Mouse (Mus musculus) cerebellum, adult 2 months (tissue): ENCODE results near the gene Scg5. TPM values are rescaled to one million over a fixed set of nuclear protein-coding genes. Genes with fewer than 3 reads are reported as not detected.

Source experiments
- DNase-seq, 2 experiments: peaks; one replicate each; pipeline ENCODE4 v3.0.0; 2021
- H3K27ac ChIP-seq: fragments of 200-500 bp; 2 replicates; pipeline ENCODE4 v1.5.1; 2012; ENCODE audit warnings: low read length, control low read depth, inconsistent platforms; ENCODE audit not compliant: insufficient read depth
- H3K27me3 ChIP-seq: fragments of 200-500 bp; 2 replicates; pipeline ENCODE4 v1.6.1; 2012; ENCODE audit warnings: inconsistent platforms, mild to moderate bottlenecking, low read length, moderate library complexity; ENCODE audit not compliant: control insufficient read depth, insufficient read depth
- H3K4me1 ChIP-seq: fragments of 200-500 bp; 2 replicates; pipeline ENCODE4 v1.6.1; 2011; ENCODE audit warnings: low read length; ENCODE audit not compliant: control insufficient read depth, insufficient read depth
- H3K4me3 ChIP-seq: fragments of 200-500 bp; replicated peaks from 2 replicates; pipeline ENCODE3; 2011; ENCODE audit warnings: mild to moderate bottlenecking, low read depth, low read length, control low read depth; ENCODE audit not compliant: insufficient read depth
- CTCF ChIP-seq: fragments of 200-500 bp; IDR thresholded peaks from 2 replicates; pipeline ENCODE4 v1.5.1; 2011; ENCODE audit warnings: low read depth, mild to moderate bottlenecking, control low read depth, low read length, moderate library complexity, borderline replicate concordance; ENCODE audit not compliant: insufficient read depth
- POLR2A ChIP-seq: fragments of 200-500 bp; IDR thresholded peaks from 2 replicates; pipeline ENCODE4 v1.6.1; 2011; ENCODE audit warnings: low read length, control low read depth, borderline replicate concordance; ENCODE audit not compliant: insufficient read depth
- WGBS: fragments of 180-500 bp; shearing (Covaris S2); methylation state at CpG from one replicate; pipeline ENCODE4 v1.1.7; 2018; 5-methylcytosine and 5-hydroxymethylcytosine counted together
- polyA plus RNA-seq: library from polyadenylated mRNA; depleted of rRNA; stranded (reverse); fragments of >200 nt; gene quantifications from 2 replicates; pipeline ENCODE4 v1.2.3, GENCODE M21; 2012; rRNA removed

Scg5 gene
- 331 and 341 TPM in 2 replicates for polyA plus RNA-seq

DNA sequence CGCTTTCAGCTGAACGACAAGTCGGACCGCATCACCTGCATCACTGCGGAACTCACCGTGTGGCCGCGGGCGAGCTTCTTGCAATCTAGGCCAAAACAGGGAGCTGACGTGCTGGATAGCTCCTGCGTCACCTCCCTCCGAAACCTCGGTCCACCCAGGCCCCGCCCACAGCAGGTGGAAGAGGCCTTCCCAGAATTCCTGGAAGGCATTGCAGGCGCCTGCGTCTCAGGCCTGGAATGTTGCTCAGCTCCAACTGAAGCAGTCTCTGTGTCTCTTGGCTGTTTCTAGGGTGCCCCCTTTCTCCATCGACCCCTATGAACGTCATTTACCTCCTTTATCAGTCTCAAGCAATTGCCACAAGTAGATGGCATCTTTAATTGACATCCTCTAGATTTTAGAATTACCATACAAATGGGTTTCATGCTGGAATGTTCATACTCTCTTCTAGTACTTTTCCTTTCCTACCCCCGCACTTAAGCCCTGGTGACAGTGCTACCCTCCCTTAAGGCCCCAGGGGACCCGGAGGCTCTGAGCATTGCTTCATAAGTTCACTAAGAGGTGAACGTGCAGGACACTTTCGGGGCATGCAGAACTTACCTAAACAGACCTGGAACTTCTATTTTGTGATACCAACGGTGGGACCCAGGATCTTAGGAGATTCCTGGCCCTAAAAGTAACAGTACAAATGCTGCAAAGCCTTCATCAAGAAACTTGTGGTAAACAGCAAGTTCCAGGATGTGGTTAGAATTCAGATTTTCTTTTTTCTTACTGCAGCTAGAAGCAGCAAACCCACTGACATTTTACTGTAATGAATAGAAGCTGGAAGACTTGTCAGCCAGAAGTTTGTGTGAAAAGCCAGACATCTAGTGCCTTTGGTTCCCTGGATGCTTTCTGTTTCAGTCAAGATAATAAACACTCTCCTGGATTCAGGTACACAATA, at the start of gene Scg5:
Scg5 (minus strand) TSS at position 179 of the 940 bp plus-strand sequence.
- Histone ChIP-seq H3K27me3 (no peaks in the 10 kb centered on the region), H3K4me1 (peaks cover 18% of the 10 kb centered on the region; the same call in 1 of the 2 replicates), H3K4me3 (peak within 1 kb of the TSS; percentile 92), H3K27ac (peak within 1 kb of the TSS; percentile 76)
- 8% methylated on average over 23 of the region's 23 CpGs for WGBS
- TF ChIP-seq POLR2A, result peak; percentile 95
- no peak for TF ChIP-seq CTCF
- peak; percentile 94 to 96 for DNase-seq

DNA sequence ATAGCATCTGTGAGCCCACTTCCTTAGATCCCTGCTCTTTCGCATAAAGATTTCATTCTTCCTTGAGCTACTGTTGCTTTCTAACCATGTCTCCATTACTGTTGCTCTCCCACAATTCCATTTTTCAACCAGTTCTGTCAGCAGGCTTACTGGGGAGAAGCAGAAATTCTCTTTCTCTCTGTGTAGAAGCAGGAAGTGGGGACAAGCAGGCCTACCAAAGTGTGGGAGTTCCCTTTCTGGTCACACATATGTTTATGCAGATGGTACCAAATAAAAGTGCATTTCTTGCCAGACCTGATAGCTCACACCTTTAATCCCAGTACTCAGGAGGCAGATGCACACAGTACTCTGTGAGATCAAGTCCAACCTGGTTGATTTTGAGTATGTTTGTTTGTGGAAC, 41.2 kb upstream of the Scg5 start:
- Histone ChIP-seq H3K27ac (no peak overlapping the region), H3K27me3 (no peaks in the 10 kb centered on the region), H3K4me1 (no peaks in the 10 kb centered on the region), H3K4me3 (no peak overlapping the region)
- TF ChIP-seq CTCF (no peak), POLR2A (no peak)
- WGBS, result 95% methylated on average over 1 of the region's 1 CpGs
- DNase-seq, result no peak

DNA sequence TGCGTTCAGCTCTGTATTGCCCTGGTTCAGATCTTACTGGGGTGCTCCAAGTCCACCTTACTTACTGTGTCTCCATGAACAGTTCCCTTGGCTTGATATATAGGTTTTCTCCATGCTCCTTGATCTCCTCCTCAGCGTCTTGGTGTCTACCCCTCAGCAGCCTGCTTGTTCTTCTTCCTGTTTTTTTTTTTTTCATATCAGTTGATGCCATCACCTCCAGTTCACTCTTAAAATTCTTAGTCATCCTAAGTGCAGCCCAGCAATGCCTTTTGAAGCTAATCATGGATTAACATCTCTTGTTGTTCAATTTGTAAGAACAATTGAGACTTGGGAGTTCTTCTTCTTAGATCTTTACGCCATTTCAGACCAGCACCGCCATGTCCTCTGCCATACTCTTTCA, 39.5 kb upstream of the Scg5 start:
- WGBS, result 77% methylated on average over 4 of the region's 4 CpGs
- DNase-seq, result no peak
- no peak for TF ChIP-seq CTCF
- TF ChIP-seq POLR2A, result no peak

DNA sequence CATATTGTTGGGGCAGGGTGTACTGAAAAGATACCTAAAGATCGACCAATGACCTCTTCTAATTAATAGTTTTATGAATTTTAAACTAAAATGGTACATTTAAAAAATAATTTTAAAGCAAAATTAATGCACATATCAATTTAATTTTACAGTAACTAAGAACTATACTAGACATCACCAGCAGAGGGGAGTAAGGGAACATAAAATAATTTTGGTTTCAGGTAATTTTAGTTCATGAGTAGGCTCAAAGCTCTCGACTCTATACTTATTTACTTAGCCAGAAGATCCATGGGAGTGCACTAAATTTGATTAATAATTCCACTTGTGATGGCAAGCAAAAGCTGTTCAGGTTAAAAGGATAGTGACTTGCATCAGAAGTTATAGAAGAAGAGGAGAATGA, 37.2 kb upstream of the Scg5 start:
- Histone ChIP-seq H3K27me3 (no peaks in the 10 kb centered on the region), H3K4me1 (no peaks in the 10 kb centered on the region), H3K4me3 (no peak overlapping the region), H3K27ac (no peak overlapping the region)
- TF ChIP-seq POLR2A (no peak), CTCF (no peak)
- DNase-seq, result no peak
- WGBS, result 16% methylated on average over 2 of the region's 2 CpGs

More for the DNA sequence above, 39.5 kb upstream of the Scg5 start:
- Histone ChIP-seq H3K27ac (no peak overlapping the region), H3K4me3 (no peak overlapping the region), H3K27me3 (no peaks in the 10 kb centered on the region), H3K4me1 (no peaks in the 10 kb centered on the region)

DNA sequence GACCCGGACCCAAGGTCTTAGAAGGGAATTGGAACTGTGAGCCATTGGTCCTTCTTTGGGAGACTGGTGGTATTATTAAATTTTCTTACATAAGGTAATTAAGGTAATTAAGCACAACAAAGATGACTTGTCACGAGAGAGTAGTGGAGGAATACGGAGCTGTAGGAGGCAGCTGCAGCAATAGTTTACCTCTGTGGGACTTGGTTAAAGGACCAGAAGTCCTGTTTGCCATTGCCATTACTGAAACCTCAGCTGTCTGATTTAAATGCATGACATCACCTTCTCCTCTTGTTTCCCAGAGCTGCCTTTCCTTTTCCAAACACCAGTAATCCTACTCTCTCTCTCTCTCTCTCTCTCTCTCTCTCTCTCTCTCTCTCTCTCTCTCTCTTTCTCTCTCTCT, 20.2 kb upstream of the Scg5 start:
- DNase-seq, result no peak
- Histone ChIP-seq H3K4me3 (peak overlapping the region; percentile 45), H3K4me1 (no peaks in the 10 kb centered on the region), H3K27ac (peak overlapping the region; percentile 36; the same call in 1 of the 2 replicates), H3K27me3 (no peaks in the 10 kb centered on the region)
- no peak for TF ChIP-seq CTCF
- no peak for TF ChIP-seq POLR2A
- under 1% methylated on average over 3 of the region's 3 CpGs for WGBS

DNA sequence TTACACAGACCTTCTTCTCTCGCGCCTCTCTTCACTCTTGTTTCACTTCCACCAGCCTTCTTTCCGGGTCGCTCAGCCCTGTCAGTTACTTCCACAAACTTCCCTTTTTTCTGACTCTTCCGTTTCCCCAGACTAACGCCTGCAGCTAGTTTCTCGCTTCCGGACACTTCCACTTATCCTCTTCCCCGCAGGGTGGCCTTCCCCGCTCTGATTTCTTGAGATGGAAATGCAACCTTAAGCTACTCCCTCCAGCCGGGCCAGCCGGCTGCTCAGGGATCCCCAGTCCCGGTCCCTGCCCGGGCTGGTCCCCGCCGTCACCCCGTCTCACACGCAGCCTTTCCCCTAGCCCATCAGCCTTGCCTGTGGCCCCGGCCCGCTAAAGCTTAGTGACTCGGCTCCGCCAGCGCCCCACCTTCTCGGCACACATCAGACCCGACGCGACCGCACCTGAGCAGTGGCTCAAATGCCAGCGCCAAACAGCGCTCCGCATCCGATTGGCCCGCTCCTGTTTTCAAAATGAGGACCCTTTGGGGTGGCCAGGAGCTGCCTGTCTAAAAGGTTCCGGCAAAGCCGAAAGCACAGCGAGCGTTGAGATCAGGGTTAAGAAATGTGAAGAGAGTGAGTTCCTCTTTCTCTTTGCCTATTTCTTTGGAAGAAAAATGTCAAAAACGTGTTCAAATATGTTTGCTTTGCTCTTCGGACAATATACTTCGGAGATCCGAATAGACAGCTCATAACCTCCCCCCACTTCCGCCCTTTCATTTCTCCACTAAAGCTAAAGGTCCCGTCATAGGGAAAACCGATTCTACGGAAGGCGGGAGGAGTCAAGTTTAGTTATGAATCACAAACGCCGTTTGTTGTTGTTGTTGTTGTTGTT, 19.6 kb upstream of the Scg5 start, which contains the start of gene Arhgap11a:
Arhgap11a (minus strand) TSS at position 417 of the 877 bp plus-strand sequence.
- TF ChIP-seq CTCF (no peak), POLR2A (0 out of 2 replicates have a peak, but pooled peaks have one; percentile 17)
- Histone ChIP-seq H3K27me3 (no peaks in the 10 kb centered on the region), H3K4me1 (no peaks in the 10 kb centered on the region), H3K27ac (peak within 1 kb of the TSS; percentile 55; the same call in 1 of the 2 replicates), H3K4me3 (peak within 1 kb of the TSS; percentile 45)
- WGBS, result under 1% methylated on average over 48 of the region's 48 CpGs
- DNase-seq, result peak; percentile 93

DNA sequence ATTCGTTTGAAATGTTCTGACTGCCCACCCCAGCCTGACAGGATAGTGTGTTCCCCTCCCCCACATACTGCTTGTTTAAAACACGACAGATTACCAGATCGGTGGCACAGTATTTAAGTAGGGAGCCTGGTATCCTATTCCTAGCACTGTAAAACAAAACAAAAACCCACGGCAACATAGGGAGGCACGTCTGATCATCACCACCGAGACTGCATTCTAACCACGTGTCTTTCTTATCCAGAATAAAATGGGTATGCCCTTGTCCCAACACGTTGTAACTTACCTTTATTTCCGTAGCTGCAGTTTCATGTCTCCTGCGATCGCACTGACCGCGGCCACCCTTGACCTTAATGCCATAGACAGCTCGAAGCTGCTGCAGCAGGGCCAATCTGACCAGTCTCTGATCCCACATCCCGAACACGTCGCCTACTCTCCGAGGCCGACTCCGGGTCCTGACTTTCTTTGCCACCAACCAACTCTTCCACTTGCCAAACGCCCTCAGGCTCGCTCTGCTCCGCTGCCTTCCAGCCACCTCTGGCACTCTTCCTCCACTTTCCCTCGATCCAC, 18.8 kb upstream of the Scg5 start:
- Histone ChIP-seq H3K4me1 (no peaks in the 10 kb centered on the region), H3K27me3 (no peaks in the 10 kb centered on the region), H3K4me3 (peak overlapping the region; percentile 45), H3K27ac (no peak overlapping the region)
- under 1% methylated on average over 24 of the region's 24 CpGs for WGBS
- no peak for DNase-seq
- TF ChIP-seq CTCF (no peak), POLR2A (no peak)
